Mouse (Mus musculus) hindbrain, embryonic 16.5 days (tissue): Measurements from ENCODE around the gene Tas2r144. TPM values are rescaled to one million over a fixed set of nuclear protein-coding genes. Genes with fewer than 3 reads are reported as not detected.
A peak's percentile ranks its signal among the peaks of the same experiment; 100 is the strongest.

Experiments used
- ATAC-seq: fragments of 200-750 bp; cut with Nextera tagmentation; 2 replicates; pipeline ENCODE4 v1.8.0; 2017; ENCODE audit warnings: moderate TSS enrichment, moderate library complexity
- H3K27ac ChIP-seq: fragments of 300-500 bp; sonication (generic); 2 replicates; pipeline ENCODE4 v1.5.1; 2014; ENCODE audit warnings: low read depth, mild to moderate bottlenecking, control low read depth, low read length, moderate library complexity
- H3K27me3 ChIP-seq: fragments of 300-500 bp; sonication (generic); replicated peaks from 2 replicates; pipeline ENCODE4 v1.6.1; 2014; ENCODE audit warnings: low read length; ENCODE audit not compliant: control insufficient read depth, insufficient read depth
- H3K36me3 ChIP-seq: fragments of 300-500 bp; sonication (generic); 2 replicates; pipeline ENCODE4 v1.6.1; 2014; ENCODE audit warnings: mild to moderate bottlenecking, low read length, moderate library complexity, mixed read lengths; ENCODE audit not compliant: control insufficient read depth, insufficient read depth
- H3K4me1 ChIP-seq: fragments of 300-500 bp; sonication (generic); 2 replicates; pipeline ENCODE4 v1.6.1; 2014; ENCODE audit warnings: low read depth, low read length; ENCODE audit not compliant: control insufficient read depth, insufficient read depth
- H3K4me2 ChIP-seq: fragments of 300-500 bp; sonication (generic); 2 replicates; pipeline ENCODE4 v1.6.1; 2014; ENCODE audit warnings: mild to moderate bottlenecking, low read length, control low read depth, moderate library complexity
- H3K4me3 ChIP-seq: fragments of 300-500 bp; sonication (generic); 2 replicates; pipeline ENCODE4 v1.5.1; 2014; ENCODE audit warnings: mild to moderate bottlenecking, low read length, control low read depth, moderate library complexity
- H3K9ac ChIP-seq: fragments of 300-500 bp; sonication (generic); 2 replicates; pipeline ENCODE4 v1.6.1; 2014; ENCODE audit warnings: low read depth, mild to moderate bottlenecking, control low read depth, low read length, moderate library complexity
- H3K9me3 ChIP-seq: fragments of 300-500 bp; sonication (generic); 2 replicates; pipeline ENCODE4 v1.6.1; 2014; ENCODE audit warnings: mild to moderate bottlenecking, low read length, moderate library complexity; ENCODE audit not compliant: control insufficient read depth
- WGBS: fragments of 180-500 bp; shearing (Covaris S2); extraction: QIAGEN DNeasy Blood & Tissue Kit; methylation state at CpG from one replicate; pipeline ENCODE4 v1.1.7; 2014; 5-methylcytosine and 5-hydroxymethylcytosine counted together
- polyA plus RNA-seq: library from polyadenylated mRNA; unstranded; fragments of >200 nt; fragmentation: Nextera tagmentation; extraction: Ambion mirVana; gene quantifications from 2 replicates; pipeline ENCODE4 v1.2.1, GENCODE M21; 2015

Gene Tas2r144
- polyA plus RNA-seq, 1 experiment from 2014 or later: not detected

- Histone ChIP-seq H3K27me3 (no peaks in the 10 kb centered on the region), H3K36me3 (no peaks in the 10 kb centered on the region), H3K27ac (no peak overlapping the region), H3K4me1 (no peaks in the 10 kb centered on the region), H3K4me3 (no peak overlapping the region), H3K4me2 (no peak overlapping the region), H3K9ac (no peak overlapping the region), H3K9me3 (no peaks in the 10 kb centered on the region)
- WGBS: 87% methylated on average over 3 of the region's 3 CpGs
- no peak for ATAC-seq
Measured at GRCm38 (mm10) chr6:42231191-42231590, 16.1 kb downstream of the Tas2r144 start.

GRCm38 (mm10) chr6:42237276-42237805 is 22.2 kb downstream of the Tas2r144 start:
- no peak overlapping the region for H3K4me2 ChIP-seq
- WGBS: 70% methylated on average over 6 of the region's 6 CpGs
- no peaks in the 10 kb centered on the region for H3K4me1 ChIP-seq
- no peaks in the 10 kb centered on the region for H3K36me3 ChIP-seq
- H3K27me3 ChIP-seq: no peaks in the 10 kb centered on the region
- H3K9ac ChIP-seq: no peak overlapping the region
- H3K4me3 ChIP-seq: no peak overlapping the region
- no peak for ATAC-seq
- H3K27ac ChIP-seq: no peak overlapping the region
- H3K9me3 ChIP-seq: no peaks in the 10 kb centered on the region

GRCm38 (mm10) chr6:42241311-42242045 is 26.4 kb downstream of the Tas2r144 start:
- WGBS: 80% methylated on average over 6 of the region's 6 CpGs
- Histone ChIP-seq H3K4me2 (no peak overlapping the region), H3K27ac (no peak overlapping the region), H3K9ac (no peak overlapping the region), H3K4me1 (no peaks in the 10 kb centered on the region), H3K27me3 (no peaks in the 10 kb centered on the region), H3K9me3 (no peaks in the 10 kb centered on the region), H3K36me3 (no peaks in the 10 kb centered on the region), H3K4me3 (no peak overlapping the region)
- ATAC-seq: no peak

DNA sequence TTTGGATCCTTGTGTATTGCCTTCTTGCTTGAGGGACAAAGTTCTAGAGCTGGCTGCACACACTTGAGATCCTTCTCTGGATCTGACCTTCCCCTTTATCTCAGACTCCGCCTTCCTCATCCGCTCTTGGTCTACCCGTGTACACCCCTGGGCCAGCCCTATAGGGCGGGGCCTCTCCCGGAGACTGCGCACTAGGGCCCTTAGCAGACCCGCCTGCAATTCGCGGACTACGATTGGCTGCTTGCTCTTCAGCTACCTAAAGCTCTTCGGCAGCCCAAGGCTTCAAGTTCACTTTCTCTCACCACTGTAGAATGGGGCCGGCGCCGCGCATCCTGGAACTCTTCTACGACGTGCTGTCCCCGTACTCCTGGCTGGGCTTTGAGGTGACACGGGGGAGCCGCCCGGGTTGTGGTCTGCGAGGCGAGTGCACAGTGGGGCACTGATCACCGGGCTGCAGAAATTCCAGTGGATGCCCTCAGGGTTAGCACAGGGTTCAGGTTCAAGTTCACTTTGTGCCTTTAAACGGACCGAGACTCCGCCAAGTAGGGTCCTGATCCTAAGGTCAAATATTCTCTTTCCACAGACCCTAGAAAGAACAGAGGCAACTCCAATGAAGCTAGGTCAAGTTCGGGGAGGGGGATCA is 30.7 kb downstream of the Tas2r144 start, which contains the start of gene Gstk1:
Gstk1 (plus strand) TSS at position 225 of the 643 bp plus-strand sequence.
- H3K9ac ChIP-seq: peak within 1 kb of the TSS; percentile 71
- H3K27ac ChIP-seq: 0 out of 2 replicates have a peak within 1 kb of the TSS, but pooled peaks have one; percentile 29
- H3K4me2 ChIP-seq: peak within 1 kb of the TSS; percentile 94
- no peaks in the 10 kb centered on the region for H3K4me1 ChIP-seq
- H3K27me3 ChIP-seq: no peaks in the 10 kb centered on the region
- H3K4me3 ChIP-seq: peak within 1 kb of the TSS; percentile 62
- no peaks in the 10 kb centered on the region for H3K36me3 ChIP-seq
- H3K9me3 ChIP-seq: no peaks in the 10 kb centered on the region
- ATAC-seq: peak; percentile 100
- WGBS: 2% methylated on average over 28 of the region's 28 CpGs

GRCm38 (mm10) chr6:42247173-42247572 is 32.0 kb downstream of the Tas2r144 start:
- peak; percentile 65 for ATAC-seq
- 8% methylated on average over 8 of the region's 8 CpGs for whole genome bisulfite sequencing
- H3K27ac ChIP-seq: no peak overlapping the region; the same call in 1 of the 2 replicates
- H3K9ac ChIP-seq: peak overlapping the region; percentile 35; the same call in 1 of the 2 replicates
- peak overlapping the region; percentile 33 for H3K4me3 ChIP-seq
- no peaks in the 10 kb centered on the region for H3K4me1 ChIP-seq
- no peaks in the 10 kb centered on the region for H3K27me3 ChIP-seq
- peak overlapping the region; percentile 48 for H3K4me2 ChIP-seq
- H3K36me3 ChIP-seq: no peaks in the 10 kb centered on the region
- no peaks in the 10 kb centered on the region for H3K9me3 ChIP-seq

DNA sequence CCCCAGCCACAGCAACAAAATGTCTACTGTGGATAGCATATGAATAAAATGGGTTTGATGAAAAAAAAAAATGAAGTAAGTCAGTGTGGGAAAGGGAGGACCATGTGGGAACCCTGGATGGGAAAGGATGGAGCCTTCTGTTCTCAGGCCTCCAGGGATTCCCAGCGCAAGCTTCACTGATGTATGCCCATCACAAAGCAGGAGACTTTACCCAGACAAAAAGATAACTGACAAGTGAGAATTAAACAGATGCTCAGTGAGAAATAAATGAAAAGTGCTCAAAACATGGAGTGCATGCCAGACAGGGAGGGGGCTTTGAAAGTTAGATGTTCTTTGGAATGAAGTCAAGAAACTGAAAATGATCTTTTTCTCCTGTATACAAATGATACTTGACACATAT is 32.9 kb downstream of the Tas2r144 start:
- no peaks in the 10 kb centered on the region for H3K27me3 ChIP-seq
- H3K4me2 ChIP-seq: peak overlapping the region; percentile 48
- no peaks in the 10 kb centered on the region for H3K9me3 ChIP-seq
- ATAC-seq: no peak
- no peaks in the 10 kb centered on the region for H3K4me1 ChIP-seq
- H3K4me3 ChIP-seq: peak overlapping the region; percentile 33
- H3K27ac ChIP-seq: no peak overlapping the region
- no peak overlapping the region for H3K9ac ChIP-seq
- WGBS: 68% methylated on average over 1 of the region's 1 CpGs
- H3K36me3 ChIP-seq: no peaks in the 10 kb centered on the region

GRCm38 (mm10) chr6:42251791-42252190 is 36.7 kb downstream of the Tas2r144 start:
- no peaks in the 10 kb centered on the region for H3K4me1 ChIP-seq
- no peaks in the 10 kb centered on the region for H3K27me3 ChIP-seq
- no peaks in the 10 kb centered on the region for H3K9me3 ChIP-seq
- no peak overlapping the region for H3K4me3 ChIP-seq
- WGBS: 85% methylated on average over 4 of the region's 4 CpGs
- H3K27ac ChIP-seq: no peak overlapping the region
- H3K9ac ChIP-seq: no peak overlapping the region
- H3K4me2 ChIP-seq: no peak overlapping the region
- ATAC-seq: no peak
- H3K36me3 ChIP-seq: no peaks in the 10 kb centered on the region

GRCm38 (mm10) chr6:42253103-42253502 is 38.0 kb downstream of the Tas2r144 start:
- no peaks in the 10 kb centered on the region for H3K9me3 ChIP-seq
- H3K4me2 ChIP-seq: no peak overlapping the region
- no peaks in the 10 kb centered on the region for H3K36me3 ChIP-seq
- ATAC-seq: no peak
- 74% methylated on average over 2 of the region's 2 CpGs for WGBS
- H3K27me3 ChIP-seq: no peaks in the 10 kb centered on the region
- no peak overlapping the region for H3K27ac ChIP-seq
- no peak overlapping the region for H3K4me3 ChIP-seq
- H3K4me1 ChIP-seq: no peaks in the 10 kb centered on the region
- no peak overlapping the region for H3K9ac ChIP-seq

GRCm38 (mm10) chr6:42257303-42257863 is 42.3 kb downstream of the Tas2r144 start:
- Histone ChIP-seq H3K4me2 (no peak overlapping the region), H3K4me3 (no peak overlapping the region), H3K36me3 (no peaks in the 10 kb centered on the region), H3K4me1 (no peaks in the 10 kb centered on the region), H3K27me3 (no peaks in the 10 kb centered on the region), H3K27ac (no peak overlapping the region), H3K9ac (no peak overlapping the region), H3K9me3 (no peaks in the 10 kb centered on the region)
- WGBS: 19% methylated on average over 11 of the region's 11 CpGs
- 0 out of 2 replicates have a peak, but pooled peaks have one; percentile 56 for ATAC-seq
